Mouse (Mus musculus) olfactory bulb, adult 2 months (tissue): ENCODE data around the gene Crygn.

Experiments
- CTCF ChIP-seq: fragments of 200-500 bp; IDR thresholded peaks from 2 replicates; pipeline ENCODE4 v1.5.1; 2012; ENCODE audit warnings: low read depth, mild to moderate bottlenecking, low read length, moderate library complexity; ENCODE audit not compliant: insufficient read depth
- POLR2A ChIP-seq: fragments of 200-500 bp; IDR thresholded peaks from 2 replicates; pipeline ENCODE4 v1.6.1; 2012; ENCODE audit warnings: mild to moderate bottlenecking, low read depth, low read length, moderate library complexity; ENCODE audit not compliant: insufficient read depth

GRCm38 (mm10) chr5:24729797-24730487 is 27.9 kb downstream of the Crygn start:
- TF ChIP-seq POLR2A (no peak), CTCF (no peak)
